Mouse (Mus musculus): ENCODE data around the gene Bsn.

DNA sequence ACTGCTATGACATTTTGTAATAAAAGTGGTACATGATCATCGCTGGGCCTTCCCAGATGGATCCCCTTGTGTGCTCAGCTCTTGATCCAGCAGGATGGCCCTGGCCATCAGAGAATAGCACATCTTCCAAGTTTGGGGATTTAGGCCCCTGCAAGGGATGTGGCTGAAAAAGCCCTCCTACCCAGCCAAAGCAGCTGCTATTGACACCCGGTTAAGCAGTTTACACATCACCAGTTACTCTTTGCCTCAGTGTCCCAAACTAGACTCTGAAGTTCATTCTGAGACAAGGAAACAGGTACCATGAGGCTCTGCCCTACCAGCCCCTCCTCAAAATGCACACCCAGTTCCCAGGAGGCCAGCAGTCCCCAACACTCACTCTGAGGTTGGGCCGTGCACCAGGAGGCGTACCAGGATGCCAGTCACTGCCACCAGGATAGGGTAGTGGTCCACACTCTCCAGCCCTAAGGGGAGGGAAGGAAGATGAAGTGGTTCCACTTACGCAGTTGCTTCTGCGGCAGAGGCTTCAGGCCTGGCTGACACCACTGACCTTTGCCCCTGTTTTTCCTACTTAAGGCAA is 134.4 kb downstream of the Bsn start:
- TF ChIP-seq POLR2A (IDR thresholded peaks at IDR 0.05; ENCODE audit: borderline replicate concordance, insufficient read depth, low read length) (no peak), CTCF (IDR thresholded peaks at IDR 0.05; ENCODE audit: borderline replicate concordance, insufficient read depth, low read depth, low read length) (no peak)
